Mouse (Mus musculus) cerebellum, postnatal 36 days (tissue): Measurements from ENCODE around the gene Olfr1212.

ENCODE experiments used
- DNase-seq, 2 experiments: peaks; one replicate each; pipeline ENCODE4 v3.0.0; 2021 to 2022; ENCODE audit warnings: mixed read lengths in 2 of 2

Olfr1212 gene

GRCm38 (mm10) chr2:88953669-88954068 lies at the start of gene Olfr1212:
Gene Olfr1212, plus strand, starts transcription at chr2:88953969.
- no peak for DNase-seq

- DNase-seq: no peak
Observed at GRCm38 (mm10) chr2:88915057-88915456, 38.7 kb upstream of the Olfr1212 start, which contains the start of gene Olfr1209. Gene Olfr1209, minus strand, starts transcription at chr2:88915157.

GRCm38 (mm10) chr2:88938011-88938410 lies 15.8 kb upstream of the Olfr1212 start, which contains the start of gene Olfr1211:
Gene Olfr1211, minus strand, starts transcription at chr2:88938111.
- no peak for DNase-seq

GRCm38 (mm10) chr2:88980181-88980580 lies 26.4 kb downstream of the Olfr1212 start, which contains the start of gene Gm13762:
Gene Gm13762, minus strand, starts transcription at chr2:88980281.
- DNase-seq: no peak

DNA sequence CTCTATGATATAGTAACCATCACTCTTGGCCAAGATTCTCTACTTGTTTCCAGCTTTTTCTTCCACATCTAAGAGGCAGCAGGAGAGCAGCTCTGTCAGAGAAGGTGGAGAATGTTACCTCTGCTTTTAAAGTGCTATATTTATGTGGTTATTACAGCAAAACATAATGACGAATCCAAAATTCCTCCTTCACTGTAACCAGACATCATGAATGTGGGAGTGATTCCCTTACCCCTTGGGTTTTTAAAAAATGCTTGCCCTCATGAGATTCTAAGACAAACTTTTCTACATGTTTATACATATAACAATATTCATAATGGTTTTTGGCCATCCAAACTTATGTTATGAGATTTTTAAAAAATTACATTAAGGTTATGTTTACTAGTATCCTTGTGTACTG lies 38.8 kb downstream of the Olfr1212 start, which contains the start of gene Olfr1214:
Gene Olfr1214, minus strand, starts transcription at position 101 of the 400 bp plus-strand sequence.
- DNase-seq: no peak

DNA sequence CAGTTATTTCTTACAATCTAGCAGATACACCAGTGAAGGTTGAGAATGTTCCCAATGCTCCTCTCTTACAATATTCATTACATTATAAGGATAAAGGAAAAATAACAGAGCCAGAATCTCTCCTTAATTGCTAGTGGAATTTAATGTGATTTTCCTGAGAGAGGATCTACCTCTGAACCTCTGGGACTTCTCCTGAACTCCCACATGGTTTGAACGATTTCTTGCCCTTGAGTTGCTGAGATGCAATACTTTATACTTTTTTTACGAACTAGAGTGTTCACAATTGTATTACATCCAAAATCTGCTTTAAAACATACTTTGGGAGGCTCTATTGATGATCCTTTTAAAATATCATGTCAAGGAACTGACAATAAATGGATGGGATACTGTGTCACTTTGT lies 53.1 kb downstream of the Olfr1212 start, which contains the start of gene Olfr1215:
Gene Olfr1215, minus strand, starts transcription at position 101 of the 400 bp plus-strand sequence.
- no peak for DNase-seq
